Mouse (Mus musculus): ENCODE data around the gene Smarca4. TPM values are rescaled to one million over a fixed set of nuclear protein-coding genes. Genes with fewer than 3 reads are reported as not detected.
"Not testable (repeated sequence)": the region's sequence is repeated elsewhere in the genome, so short reads cannot be mapped to it uniquely, and the experiment has no call there.

Smarca4 gene
- polyA plus RNA-seq, 1 experiment from 2014 or later: 83.2 TPM

GRCm38 (mm10) chr9:21591127-21591830 lies 24.7 kb upstream of the Smarca4 start:
- no peaks in the 10 kb centered on the region for H3K27me3 ChIP-seq
- H3K9me3 ChIP-seq: no peaks in the 10 kb centered on the region
- no peak overlapping the region for H3K27ac ChIP-seq
- H3K9ac ChIP-seq: no peak overlapping the region
- no peak for ATAC-seq (ENCODE audit: borderline replicate concordance, extremely low read depth, low FRiP score, low TSS enrichment)
- H3K36me3 ChIP-seq: peaks cover 51% of the 10 kb centered on the region
- peak overlapping the region; percentile 95; the same call in 1 of the 2 replicates for H3K4me2 ChIP-seq
- WGBS: 78% methylated on average over 6 of the region's 6 CpGs
- peaks cover 27% of the 10 kb centered on the region for H3K4me1 ChIP-seq
- H3K4me3 ChIP-seq: no peak overlapping the region

- 17% methylated on average over 17 of the region's 17 CpGs for WGBS
- Histone ChIP-seq H3K27me3 (no peaks in the 10 kb centered on the region), H3K9ac (peak overlapping the region; percentile 86), H3K27ac (peak overlapping the region; percentile 49), H3K4me1 (peaks cover 27% of the 10 kb centered on the region), H3K9me3 (no peaks in the 10 kb centered on the region), H3K4me2 (peak overlapping the region; percentile 95), H3K36me3 (peaks cover 44% of the 10 kb centered on the region), H3K4me3 (peak overlapping the region; percentile 82)
- ATAC-seq (ENCODE audit: borderline replicate concordance, extremely low read depth, low FRiP score, low TSS enrichment): peak; percentile 46
Measured at GRCm38 (mm10) chr9:21591831-21592702, 23.9 kb upstream of the Smarca4 start.

GRCm38 (mm10) chr9:21592703-21593121 lies 23.3 kb upstream of the Smarca4 start, which contains the start of the genes Timm29 and Yipf2:
Gene Timm29 (plus strand): TSS chr9:21592722.
Gene Yipf2 (minus strand): TSS chr9:21592828.
- WGBS: 0% methylated on average over 30 of the region's 30 CpGs
- Histone ChIP-seq H3K27ac (peak within 1 kb of the TSS; percentile 81), H3K27me3 (no peaks in the 10 kb centered on the region), H3K4me2 (peak within 1 kb of the TSS; percentile 95), H3K36me3 (peaks cover 38% of the 10 kb centered on the region), H3K9ac (peak within 1 kb of the TSS; percentile 86), H3K4me1 (peaks cover 27% of the 10 kb centered on the region), H3K9me3 (no peaks in the 10 kb centered on the region), H3K4me3 (peak within 1 kb of the TSS; percentile 82)
- peak; percentile 90 for ATAC-seq (ENCODE audit: borderline replicate concordance, extremely low read depth, low FRiP score, low TSS enrichment)

GRCm38 (mm10) chr9:21593122-21593721 lies 22.7 kb upstream of the Smarca4 start:
- peak; percentile 48; the same call in 1 of the 2 replicates for ATAC-seq (ENCODE audit: borderline replicate concordance, extremely low read depth, low FRiP score, low TSS enrichment)
- H3K36me3 ChIP-seq: peaks cover 33% of the 10 kb centered on the region
- no peaks in the 10 kb centered on the region for H3K9me3 ChIP-seq
- H3K27me3 ChIP-seq: no peaks in the 10 kb centered on the region
- peaks cover 27% of the 10 kb centered on the region for H3K4me1 ChIP-seq
- peak overlapping the region; percentile 86 for H3K9ac ChIP-seq
- peak overlapping the region; percentile 95 for H3K4me2 ChIP-seq
- peak overlapping the region; percentile 82 for H3K4me3 ChIP-seq
- peak overlapping the region; percentile 81 for H3K27ac ChIP-seq
- WGBS: under 1% methylated on average over 69 of the region's 69 CpGs

GRCm38 (mm10) chr9:21594350-21594749 lies 21.6 kb upstream of the Smarca4 start:
- H3K9ac ChIP-seq; ATAC-seq (ENCODE audit: borderline replicate concordance, extremely low read depth, low FRiP score, low TSS enrichment); H3K27me3 ChIP-seq; H3K27ac ChIP-seq; H3K9me3 ChIP-seq: not testable (repeated sequence)
- Histone ChIP-seq H3K4me2 (peak overlapping the region; percentile 95), H3K36me3 (peaks cover 22% of the 10 kb centered on the region), H3K4me3 (peak overlapping the region; percentile 82; the same call in 1 of the 2 replicates), H3K4me1 (peaks cover 27% of the 10 kb centered on the region)
- 88% methylated on average over 8 of the region's 8 CpGs for WGBS

- peaks cover 27% of the 10 kb centered on the region for H3K4me1 ChIP-seq
- ATAC-seq (ENCODE audit: borderline replicate concordance, extremely low read depth, low FRiP score, low TSS enrichment): no peak
- no peak overlapping the region for H3K4me3 ChIP-seq
- H3K9me3 ChIP-seq: no peaks in the 10 kb centered on the region
- 84% methylated on average over 2 of the region's 2 CpGs for WGBS
- H3K4me2 ChIP-seq: no peak overlapping the region
- no peaks in the 10 kb centered on the region for H3K27me3 ChIP-seq
- H3K27ac ChIP-seq: no peak overlapping the region
- H3K9ac ChIP-seq: no peak overlapping the region
- H3K36me3 ChIP-seq: peaks cover 17% of the 10 kb centered on the region; the same call in 1 of the 2 replicates
Measured at GRCm38 (mm10) chr9:21594838-21595237, 21.1 kb upstream of the Smarca4 start.

- ATAC-seq (ENCODE audit: borderline replicate concordance, extremely low read depth, low FRiP score, low TSS enrichment): no peak
- Histone ChIP-seq H3K4me3 (no peak overlapping the region), H3K9me3 (no peaks in the 10 kb centered on the region), H3K27me3 (no peaks in the 10 kb centered on the region), H3K9ac (no peak overlapping the region), H3K4me1 (peaks cover 18% of the 10 kb centered on the region), H3K4me2 (no peak overlapping the region), H3K27ac (no peak overlapping the region), H3K36me3 (peaks cover 13% of the 10 kb centered on the region; the same call in 1 of the 2 replicates)
- 39% methylated on average over 2 of the region's 2 CpGs for WGBS
Measured at GRCm38 (mm10) chr9:21598198-21598597, 17.8 kb upstream of the Smarca4 start.

- H3K4me3 ChIP-seq: no peak overlapping the region
- WGBS: 70% methylated on average over 3 of the region's 3 CpGs
- H3K27me3 ChIP-seq: no peaks in the 10 kb centered on the region
- no peaks in the 10 kb centered on the region for H3K9me3 ChIP-seq
- H3K4me1 ChIP-seq: peaks cover 4% of the 10 kb centered on the region; the same call in 1 of the 2 replicates
- H3K27ac ChIP-seq: no peak overlapping the region
- no peak for ATAC-seq (ENCODE audit: borderline replicate concordance, extremely low read depth, low FRiP score, low TSS enrichment)
- no peak overlapping the region for H3K9ac ChIP-seq
- peaks cover 9% of the 10 kb centered on the region; the same call in 1 of the 2 replicates for H3K36me3 ChIP-seq
- H3K4me2 ChIP-seq: no peak overlapping the region
Measured at GRCm38 (mm10) chr9:21600186-21600585, 15.8 kb upstream of the Smarca4 start.

- no peak for ATAC-seq (ENCODE audit: borderline replicate concordance, extremely low read depth, low FRiP score, low TSS enrichment)
Measured at GRCm38 (mm10) chr9:21601073-21601472, 14.9 kb upstream of the Smarca4 start.

GRCm38 (mm10) chr9:21601722-21602399 lies 14.1 kb upstream of the Smarca4 start:
- Histone ChIP-seq H3K4me1 (no peaks in the 10 kb centered on the region), H3K36me3 (no peaks in the 10 kb centered on the region), H3K9ac (no peak overlapping the region), H3K9me3 (no peaks in the 10 kb centered on the region), H3K4me3 (no peak overlapping the region), H3K27ac (no peak overlapping the region), H3K27me3 (no peaks in the 10 kb centered on the region), H3K4me2 (no peak overlapping the region)
- WGBS: 47% methylated on average over 10 of the region's 10 CpGs
- peak; percentile 77 for ATAC-seq (ENCODE audit: borderline replicate concordance, extremely low read depth, low FRiP score, low TSS enrichment)

More at GRCm38 (mm10) chr9:21601073-21601472, 14.9 kb upstream of the Smarca4 start:
- H3K27me3 ChIP-seq: no peaks in the 10 kb centered on the region
- H3K4me2 ChIP-seq: no peak overlapping the region
- no peak overlapping the region for H3K4me3 ChIP-seq
- no peak overlapping the region for H3K27ac ChIP-seq
- 83% methylated on average over 2 of the region's 2 CpGs for WGBS
- H3K9me3 ChIP-seq: no peaks in the 10 kb centered on the region
- no peak overlapping the region for H3K9ac ChIP-seq
- peaks cover 3% of the 10 kb centered on the region; the same call in 1 of the 2 replicates for H3K36me3 ChIP-seq
- H3K4me1 ChIP-seq: no peaks in the 10 kb centered on the region

GRCm38 (mm10) chr9:21604119-21604518 lies 11.8 kb upstream of the Smarca4 start:
- Histone ChIP-seq H3K4me1 (no peaks in the 10 kb centered on the region), H3K36me3 (no peaks in the 10 kb centered on the region), H3K27ac (no peak overlapping the region), H3K27me3 (no peaks in the 10 kb centered on the region), H3K4me2 (no peak overlapping the region), H3K4me3 (no peak overlapping the region), H3K9me3 (no peaks in the 10 kb centered on the region), H3K9ac (no peak overlapping the region)
- ATAC-seq (ENCODE audit: borderline replicate concordance, extremely low read depth, low FRiP score, low TSS enrichment): no peak
- 71% methylated on average over 5 of the region's 5 CpGs for WGBS
